Mouse (Mus musculus) Muller cell, postnatal 12 days (primary cell): ENCODE measurements around the gene Zkscan7.

Experiments used
- DNase-seq: peaks from one replicate; pipeline ENCODE4 v3.0.0-alpha.2; 2015; ENCODE audit errors: inconsistent ontology term

Gene Zkscan7

DNA sequence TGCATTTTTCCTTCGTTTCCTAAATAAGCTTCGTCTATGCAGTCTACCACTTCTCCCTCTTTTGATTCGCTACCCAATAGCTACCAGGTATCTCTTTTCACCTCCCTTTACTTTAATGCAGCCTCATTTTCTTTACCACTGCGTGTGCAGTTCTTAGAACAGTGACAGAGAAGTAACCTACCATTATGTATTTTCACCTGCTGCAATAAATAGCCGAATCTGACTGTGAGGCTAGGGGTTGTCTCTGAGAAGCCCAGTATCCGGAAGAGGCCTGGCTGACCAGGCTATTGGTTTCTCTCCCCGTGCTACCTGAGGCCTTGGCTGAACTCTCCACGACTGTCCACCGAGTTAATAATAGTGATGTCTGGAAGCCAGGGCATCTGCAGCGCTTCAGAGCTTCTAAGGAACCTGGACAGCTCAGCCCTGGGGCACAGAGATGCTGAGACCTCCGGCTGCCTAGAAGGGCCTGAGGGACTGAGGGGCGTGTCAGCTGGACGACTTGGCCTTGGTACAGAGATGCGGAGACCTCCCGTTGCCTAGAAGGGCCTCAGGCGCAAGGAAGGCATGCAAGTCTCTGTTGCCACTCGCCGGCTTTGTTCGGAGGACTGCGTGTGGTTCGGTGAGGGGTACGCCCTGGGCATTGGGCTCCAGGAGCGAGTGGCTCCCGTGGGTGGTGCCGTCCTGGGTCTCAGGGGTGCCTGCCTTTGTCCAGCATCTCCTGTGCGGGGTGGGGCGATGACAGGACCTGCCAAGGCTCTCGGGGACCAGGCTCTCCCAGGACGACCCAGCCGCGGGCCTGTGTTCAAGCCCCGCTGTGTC lies 17.4 kb downstream of the Zkscan7 start:
- peak; percentile 88 for DNase-seq

DNA sequence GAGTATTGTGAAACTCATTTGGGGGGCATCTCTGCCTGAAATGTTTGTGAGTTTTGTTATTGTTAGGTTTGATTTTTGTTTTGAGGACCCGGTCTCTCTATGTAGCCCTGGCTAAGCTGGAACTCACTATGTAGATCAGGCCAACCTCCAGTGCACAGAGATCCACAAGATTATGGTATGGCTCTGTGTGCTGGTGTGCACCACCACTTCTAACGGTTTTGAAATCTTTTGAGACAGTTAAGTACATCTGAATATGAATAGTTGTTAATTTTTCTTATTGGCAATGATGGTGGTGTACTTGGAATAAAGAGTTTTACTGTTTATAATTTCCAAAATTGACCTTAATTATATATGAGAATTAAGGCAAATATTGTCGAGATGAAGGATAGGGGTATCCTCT lies 37.0 kb downstream of the Zkscan7 start:
- DNase-seq, result no peak

DNA sequence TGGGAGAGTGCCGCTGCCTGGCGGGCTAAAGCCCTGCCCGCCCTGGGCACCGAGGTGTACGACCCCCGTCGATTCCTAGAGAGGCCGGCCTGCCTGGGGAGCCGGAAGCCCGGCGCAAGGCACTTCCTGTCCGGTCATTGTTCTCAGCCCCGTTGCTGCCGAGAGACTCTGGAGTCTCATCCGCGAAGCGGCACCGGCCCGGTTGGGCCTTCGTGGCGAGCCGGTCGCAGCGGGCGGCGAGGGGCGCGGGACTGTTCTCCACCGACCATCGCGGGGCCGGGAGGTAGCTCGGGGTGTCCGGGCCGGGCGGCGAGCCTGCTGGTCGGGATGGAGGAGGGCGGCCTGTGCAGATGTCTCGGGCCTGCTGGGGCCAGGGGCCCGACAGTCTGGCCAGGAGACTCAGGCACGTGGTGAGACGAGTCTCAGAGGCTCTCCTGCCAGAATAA lies 37.5 kb downstream of the Zkscan7 start, which contains the start of gene Zfp105:
Gene Zfp105, plus strand, starts transcription at position 137 of the 446 bp plus-strand sequence.
- DNase-seq, result peak; percentile 90

DNA sequence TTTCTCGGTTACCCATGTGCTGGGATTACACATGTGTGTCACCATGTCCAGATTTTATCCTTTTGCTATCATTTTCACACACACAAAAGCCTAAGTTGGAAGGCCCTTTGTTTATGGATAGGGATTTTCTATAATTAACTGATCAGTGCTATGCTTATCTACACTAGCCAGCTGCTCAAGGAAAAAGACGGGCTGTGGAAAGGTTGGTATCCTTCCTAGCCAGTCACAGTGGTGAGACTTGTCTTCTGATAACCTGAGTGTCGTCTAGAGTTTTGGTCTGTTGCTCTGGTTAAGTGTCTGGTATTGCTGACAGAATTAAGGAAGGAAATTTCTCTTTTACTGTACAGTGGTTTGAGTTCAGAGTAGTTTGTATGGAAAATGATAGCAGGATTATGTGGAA lies 43.4 kb downstream of the Zkscan7 start:
- DNase-seq, result no peak
